Mouse (Mus musculus) limb, embryonic 12.5 days (tissue): ENCODE measurements around the gene Wdr95. TPM values are rescaled to one million over a fixed set of nuclear protein-coding genes. Genes with fewer than 3 reads are reported as not detected.

Experiments used
- ATAC-seq: fragments of 200-750 bp; cut with Nextera tagmentation; 2 replicates; pipeline ENCODE4 v1.8.0; 2017; ENCODE audit warnings: low read depth, moderate TSS enrichment; ENCODE audit not compliant: insufficient number of reproducible peaks, insufficient read depth, low FRiP score, low TSS enrichment
- H3K27ac ChIP-seq: fragments of 300-500 bp; sonication (generic); 2 replicates; pipeline ENCODE4 v1.5.1; 2016; ENCODE audit warnings: mild to moderate bottlenecking, moderate library complexity
- H3K27me3 ChIP-seq: fragments of 300-500 bp; sonication (generic); 2 replicates; pipeline ENCODE4 v1.6.1; 2016; ENCODE audit warnings: mild to moderate bottlenecking, moderate library complexity
- H3K36me3 ChIP-seq: fragments of 300-500 bp; sonication (generic); 2 replicates; pipeline ENCODE4 v1.6.1; 2016; ENCODE audit warnings: mild to moderate bottlenecking, moderate library complexity
- H3K4me1 ChIP-seq: fragments of 300-500 bp; sonication (generic); replicated peaks from 2 replicates; pipeline ENCODE4 v1.6.1; 2016
- H3K4me2 ChIP-seq: fragments of 300-500 bp; sonication (generic); 2 replicates; pipeline ENCODE4 v1.6.1; 2016; ENCODE audit warnings: mild to moderate bottlenecking, moderate library complexity
- H3K4me3 ChIP-seq: fragments of 300-500 bp; sonication (generic); replicated peaks from 2 replicates; pipeline ENCODE4 v1.5.1; 2016; ENCODE audit warnings: mild to moderate bottlenecking
- H3K9ac ChIP-seq: fragments of 300-500 bp; sonication (generic); replicated peaks from 2 replicates; pipeline ENCODE4 v1.6.1; 2016; ENCODE audit warnings: mild to moderate bottlenecking, moderate library complexity
- H3K9me3 ChIP-seq: fragments of 300-500 bp; sonication (generic); 2 replicates; pipeline ENCODE4 v1.6.1; 2016; ENCODE audit warnings: mild to moderate bottlenecking, moderate library complexity
- WGBS: fragments of 180-500 bp; shearing (Covaris S2); methylation state at CpG from one replicate; pipeline ENCODE4 v1.1.7; 2016; 5-methylcytosine and 5-hydroxymethylcytosine counted together
- polyA plus RNA-seq: library from polyadenylated mRNA; unstranded; fragments of >200 nt; fragmentation: Nextera tagmentation; extraction: Ambion mirVana; gene quantifications from 2 replicates; pipeline ENCODE4 v1.2.1, GENCODE M21; 2016

The Wdr95 gene
- polyA plus RNA-seq, 1 experiment from 2014 or later, result not detected

DNA sequence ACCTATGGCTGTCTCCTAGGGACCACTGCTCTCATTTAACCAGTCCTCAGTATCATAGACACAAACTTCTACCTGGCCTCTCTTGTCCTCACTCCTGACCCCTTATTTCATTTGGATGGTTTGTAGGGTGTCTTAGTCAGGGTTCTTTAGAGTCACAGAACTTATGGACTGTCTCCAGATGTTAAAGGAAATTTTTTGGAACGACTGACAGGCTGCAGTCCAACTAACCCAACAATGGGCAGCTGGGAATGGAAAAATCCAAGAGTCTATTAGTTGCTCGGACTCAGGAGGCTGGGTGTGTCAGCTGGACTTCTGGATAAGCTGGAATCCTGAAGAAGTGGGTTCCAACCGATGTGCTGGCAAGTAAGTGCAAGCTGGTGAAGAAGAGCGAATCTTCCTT is 10.6 kb downstream of the Wdr95 start:
- Histone ChIP-seq H3K4me3 (no peak overlapping the region), H3K27me3 (no peaks in the 10 kb centered on the region; the same call in 1 of the 2 replicates), H3K4me2 (no peak overlapping the region), H3K36me3 (no peaks in the 10 kb centered on the region), H3K9me3 (no peaks in the 10 kb centered on the region), H3K9ac (no peak overlapping the region), H3K4me1 (peaks cover 16% of the 10 kb centered on the region), H3K27ac (no peak overlapping the region)
- no peak for ATAC-seq
- WGBS, result 74% methylated on average over 4 of the region's 4 CpGs

DNA sequence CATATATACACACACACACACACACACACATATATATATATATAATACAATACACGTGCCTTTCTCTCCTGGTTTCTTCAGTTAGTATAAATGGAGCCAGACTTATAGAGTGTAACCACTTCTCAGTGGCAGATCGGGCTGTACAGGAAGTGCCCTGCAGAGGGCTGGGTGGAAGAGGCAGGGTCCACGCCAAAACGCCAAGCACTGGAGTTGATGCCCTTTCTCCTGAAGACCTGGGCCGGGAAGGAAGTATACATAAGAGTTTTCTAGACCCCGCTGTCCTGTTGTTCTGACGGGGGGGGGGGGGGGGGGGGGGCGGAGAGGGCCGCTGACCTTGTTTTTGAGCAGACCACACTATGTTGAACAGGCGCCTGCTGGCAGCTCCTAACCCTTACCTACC is 22.7 kb downstream of the Wdr95 start:
- Histone ChIP-seq H3K4me3 (no peak overlapping the region), H3K36me3 (no peaks in the 10 kb centered on the region), H3K27ac (no peak overlapping the region), H3K9ac (no peak overlapping the region), H3K9me3 (peaks cover 5% of the 10 kb centered on the region; the same call in 1 of the 2 replicates), H3K4me2 (no peak overlapping the region), H3K4me1 (no peaks in the 10 kb centered on the region), H3K27me3 (no peaks in the 10 kb centered on the region)
- ATAC-seq, result no peak
- WGBS, result 78% methylated on average over 5 of the region's 10 CpGs

DNA sequence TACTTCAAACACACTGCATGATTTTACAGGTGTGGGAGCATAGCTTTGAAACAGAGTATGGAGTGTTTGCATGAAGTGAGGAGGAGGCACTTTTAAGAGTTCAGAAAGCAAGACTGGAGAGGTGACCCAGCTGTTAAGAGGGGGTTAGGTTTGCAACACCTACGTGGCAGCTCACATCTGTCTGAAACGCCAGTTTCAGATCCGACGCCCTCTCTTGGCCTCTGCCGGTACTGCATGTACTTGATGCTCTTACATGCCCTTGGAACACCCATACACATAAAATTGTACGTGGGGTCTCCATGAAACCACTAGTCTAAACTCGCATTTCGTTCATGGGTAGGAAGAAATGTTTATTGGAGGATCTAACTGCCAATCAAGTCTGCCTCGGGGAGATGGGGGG is 24.3 kb downstream of the Wdr95 start:
- no peak overlapping the region for H3K4me3 ChIP-seq
- H3K27ac ChIP-seq, result no peak overlapping the region
- H3K36me3 ChIP-seq, result no peaks in the 10 kb centered on the region
- H3K4me1 ChIP-seq, result no peaks in the 10 kb centered on the region
- ATAC-seq, result no peak
- no peaks in the 10 kb centered on the region for H3K27me3 ChIP-seq
- H3K9me3 ChIP-seq, result peaks cover 5% of the 10 kb centered on the region; the same call in 1 of the 2 replicates
- H3K4me2 ChIP-seq, result no peak overlapping the region
- 48% methylated on average over 9 of the region's 9 CpGs for WGBS
- H3K9ac ChIP-seq, result no peak overlapping the region

DNA sequence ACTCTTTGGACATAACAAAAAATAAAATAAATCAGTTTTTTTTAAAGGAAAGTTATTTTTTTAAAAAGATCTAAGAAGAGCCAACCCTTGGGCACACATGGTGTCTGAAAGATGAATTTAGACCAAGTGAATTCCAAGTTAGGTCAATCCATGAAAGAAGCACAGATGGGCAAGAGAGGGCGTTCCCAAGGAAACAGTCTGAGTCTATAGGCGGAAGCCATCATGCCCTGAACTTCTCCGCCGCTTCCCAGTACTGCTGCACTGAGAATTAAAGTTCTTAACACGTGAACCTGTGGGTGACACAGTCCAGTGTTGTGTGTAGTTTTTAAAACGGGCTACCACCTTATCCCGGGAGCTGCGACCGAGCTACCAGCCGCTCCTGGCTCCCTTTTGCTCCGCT is 24.9 kb downstream of the Wdr95 start:
- H3K4me2 ChIP-seq, result no peak overlapping the region
- H3K4me3 ChIP-seq, result no peak overlapping the region
- H3K27me3 ChIP-seq, result no peaks in the 10 kb centered on the region
- WGBS, result 92% methylated on average over 11 of the region's 11 CpGs
- peaks cover 2% of the 10 kb centered on the region; the same call in 1 of the 2 replicates for H3K9me3 ChIP-seq
- H3K27ac ChIP-seq, result no peak overlapping the region
- no peak overlapping the region for H3K9ac ChIP-seq
- no peaks in the 10 kb centered on the region for H3K36me3 ChIP-seq
- H3K4me1 ChIP-seq, result no peaks in the 10 kb centered on the region
- ATAC-seq, result no peak

DNA sequence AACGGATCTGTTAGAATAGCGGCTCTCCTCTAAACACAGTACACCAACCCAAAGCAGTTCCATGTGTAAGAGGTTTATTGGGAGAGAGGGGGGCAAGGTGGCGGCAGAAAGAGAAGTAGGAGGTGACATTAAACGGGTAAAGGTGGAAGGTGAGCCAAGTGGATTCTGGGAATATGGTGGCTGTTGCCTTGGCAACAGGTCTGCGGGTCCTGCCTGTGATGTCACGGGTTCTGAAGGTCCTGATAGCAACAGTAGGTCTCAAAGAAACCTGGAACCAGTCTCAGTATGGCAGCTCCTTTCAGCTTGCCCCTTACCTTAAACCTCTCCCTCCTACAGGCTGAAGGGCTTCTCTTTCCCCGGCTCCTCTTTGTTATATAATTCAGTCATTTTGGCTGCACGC is 25.9 kb downstream of the Wdr95 start:
- WGBS, result 80% methylated on average over 8 of the region's 8 CpGs
- Histone ChIP-seq H3K4me3 (no peak overlapping the region), H3K36me3 (no peaks in the 10 kb centered on the region), H3K4me1 (no peaks in the 10 kb centered on the region), H3K27me3 (no peaks in the 10 kb centered on the region), H3K9me3 (no peaks in the 10 kb centered on the region), H3K9ac (no peak overlapping the region), H3K4me2 (no peak overlapping the region), H3K27ac (no peak overlapping the region)
- no peak for ATAC-seq

DNA sequence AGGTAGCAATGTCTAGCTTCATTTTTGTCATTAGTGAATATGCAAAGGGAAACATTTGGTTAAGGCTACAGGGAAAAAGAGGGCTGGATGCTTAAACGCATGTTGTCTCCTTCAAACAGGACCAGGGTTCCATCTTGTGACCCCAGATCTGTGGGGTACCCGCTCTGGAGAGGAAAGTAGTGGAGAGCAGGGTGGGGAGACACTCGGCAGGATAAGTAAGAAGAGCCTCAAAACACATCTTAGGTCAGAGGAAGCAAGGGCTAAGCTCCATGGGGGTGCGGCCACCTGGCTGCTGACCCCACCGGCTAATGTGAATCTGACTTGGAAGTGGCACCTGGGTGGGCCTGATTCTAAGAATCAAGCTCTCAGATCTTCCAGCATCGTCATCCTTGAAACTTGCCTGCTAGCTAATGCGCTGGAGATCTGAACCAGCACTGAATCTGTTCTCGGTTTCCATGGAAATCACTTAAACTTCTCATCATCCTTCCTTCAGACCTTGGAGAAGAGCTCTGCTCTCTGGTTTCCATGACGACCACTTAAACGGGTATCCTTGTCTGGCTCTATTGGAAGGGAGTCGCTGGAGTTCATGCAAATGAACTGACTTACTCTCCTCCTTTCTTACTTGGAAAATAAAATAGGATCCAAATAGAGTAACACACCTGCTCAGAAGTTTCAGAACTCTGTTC is 32.6 kb downstream of the Wdr95 start:
- no peak for ATAC-seq
- Histone ChIP-seq H3K4me2 (no peak overlapping the region), H3K36me3 (no peaks in the 10 kb centered on the region), H3K9me3 (no peaks in the 10 kb centered on the region), H3K4me3 (no peak overlapping the region), H3K4me1 (peaks cover 19% of the 10 kb centered on the region), H3K9ac (no peak overlapping the region), H3K27me3 (no peaks in the 10 kb centered on the region), H3K27ac (no peak overlapping the region)
- 57% methylated on average over 11 of the region's 11 CpGs for WGBS

DNA sequence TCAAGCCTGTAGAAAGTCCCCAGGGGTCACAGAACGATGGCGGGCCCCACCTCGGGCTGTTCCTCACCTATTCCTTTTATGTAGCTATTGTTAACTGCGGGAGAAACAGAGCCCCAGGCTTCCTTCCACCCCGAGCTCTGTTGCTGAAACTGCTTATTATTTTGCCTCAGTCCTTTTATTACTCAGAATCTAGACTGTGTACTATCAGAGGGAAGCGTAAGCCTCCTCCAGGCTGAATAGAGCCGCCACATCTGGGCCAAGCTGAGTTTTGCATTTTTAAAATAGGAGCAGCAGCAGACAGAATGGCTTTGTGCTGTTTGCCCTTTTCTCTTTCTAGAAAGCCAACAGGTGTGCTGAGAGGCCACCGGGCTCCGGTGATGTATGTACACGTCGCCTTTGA is 37.5 kb downstream of the Wdr95 start:
- 42% methylated on average over 11 of the region's 11 CpGs for WGBS
- Histone ChIP-seq H3K36me3 (no peaks in the 10 kb centered on the region), H3K27me3 (no peaks in the 10 kb centered on the region), H3K9me3 (no peaks in the 10 kb centered on the region), H3K27ac (peak overlapping the region; percentile 69), H3K9ac (no peak overlapping the region), H3K4me2 (no peak overlapping the region), H3K4me3 (no peak overlapping the region), H3K4me1 (peaks cover 30% of the 10 kb centered on the region)
- no peak for ATAC-seq

DNA sequence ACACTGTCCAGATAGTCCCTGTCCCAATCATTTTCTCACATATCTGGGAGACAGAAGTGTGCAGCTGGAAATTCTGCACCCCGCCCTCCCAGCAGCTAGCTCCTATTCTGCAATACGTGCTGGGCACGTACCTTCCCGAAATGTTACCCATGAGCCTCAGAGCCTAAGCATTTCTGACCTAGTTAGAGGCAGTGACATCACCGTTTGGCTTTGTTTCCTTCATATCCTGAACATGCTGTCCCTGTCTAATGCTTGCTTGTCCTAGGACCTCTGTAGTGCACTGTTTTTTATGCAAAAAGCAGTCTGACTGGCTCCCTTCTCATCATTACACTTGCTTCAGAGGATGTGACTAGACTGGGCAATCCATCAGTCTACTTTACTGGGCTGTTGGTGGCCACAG is 38.5 kb downstream of the Wdr95 start:
- H3K4me2 ChIP-seq, result no peak overlapping the region
- H3K36me3 ChIP-seq, result no peaks in the 10 kb centered on the region
- no peaks in the 10 kb centered on the region for H3K27me3 ChIP-seq
- peaks cover 30% of the 10 kb centered on the region for H3K4me1 ChIP-seq
- no peak overlapping the region for H3K27ac ChIP-seq
- no peaks in the 10 kb centered on the region for H3K9me3 ChIP-seq
- ATAC-seq, result 0 out of 2 replicates have a peak, but pooled peaks have one; percentile 3
- H3K9ac ChIP-seq, result no peak overlapping the region
- H3K4me3 ChIP-seq, result no peak overlapping the region
- 79% methylated on average over 5 of the region's 5 CpGs for WGBS

DNA sequence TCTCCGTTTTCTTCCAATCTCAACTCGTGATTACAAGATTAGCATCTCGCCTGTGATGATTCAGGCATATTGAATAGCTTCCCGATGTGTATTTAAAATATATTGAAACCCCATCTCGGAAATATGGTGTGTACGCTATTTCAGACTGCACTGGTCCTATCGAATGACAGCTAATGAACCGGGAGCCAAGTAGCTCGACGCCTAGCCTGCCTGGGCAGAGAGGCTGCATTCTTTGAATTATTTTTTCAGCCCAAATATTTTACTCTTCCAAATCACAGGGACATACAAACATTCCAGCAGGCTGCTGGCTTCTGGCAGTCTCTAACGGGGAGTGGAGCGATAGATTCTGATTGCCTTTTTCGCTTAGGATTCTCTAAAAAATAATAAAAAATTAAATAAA is 40.5 kb downstream of the Wdr95 start:
- Histone ChIP-seq H3K36me3 (no peaks in the 10 kb centered on the region), H3K4me2 (no peak overlapping the region), H3K27ac (no peak overlapping the region), H3K9me3 (no peaks in the 10 kb centered on the region), H3K27me3 (no peaks in the 10 kb centered on the region), H3K9ac (no peak overlapping the region), H3K4me1 (peaks cover 27% of the 10 kb centered on the region), H3K4me3 (no peak overlapping the region)
- no peak for ATAC-seq
- WGBS, result 79% methylated on average over 13 of the region's 13 CpGs

DNA sequence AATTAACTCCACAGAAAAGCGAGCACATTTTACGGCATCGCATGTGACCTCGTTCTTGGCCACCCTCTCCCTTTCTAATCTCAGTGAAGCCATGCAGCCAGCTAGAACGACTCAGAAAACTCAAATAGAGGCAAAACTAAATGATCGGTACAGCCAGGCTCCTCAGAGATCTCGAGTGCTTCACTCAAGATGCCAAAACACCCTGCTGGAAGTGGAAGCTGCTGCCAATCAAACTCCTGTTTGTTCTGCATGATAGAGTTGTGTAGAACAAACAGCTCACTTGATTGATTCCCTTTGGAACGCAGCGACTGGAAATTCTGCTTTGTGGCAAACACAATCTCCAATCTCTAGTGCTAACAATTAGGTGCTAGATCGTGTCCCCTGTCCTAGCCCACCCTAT is 48.5 kb downstream of the Wdr95 start:
- Histone ChIP-seq H3K27ac (no peak overlapping the region), H3K27me3 (no peaks in the 10 kb centered on the region; the same call in 1 of the 2 replicates), H3K4me3 (no peak overlapping the region), H3K36me3 (no peaks in the 10 kb centered on the region), H3K9me3 (no peaks in the 10 kb centered on the region), H3K4me1 (0 out of 2 replicates have a peak, but pooled peaks cover 4% of the 10 kb centered on the region), H3K4me2 (no peak overlapping the region), H3K9ac (no peak overlapping the region)
- WGBS, result 69% methylated on average over 10 of the region's 10 CpGs
- no peak for ATAC-seq

DNA sequence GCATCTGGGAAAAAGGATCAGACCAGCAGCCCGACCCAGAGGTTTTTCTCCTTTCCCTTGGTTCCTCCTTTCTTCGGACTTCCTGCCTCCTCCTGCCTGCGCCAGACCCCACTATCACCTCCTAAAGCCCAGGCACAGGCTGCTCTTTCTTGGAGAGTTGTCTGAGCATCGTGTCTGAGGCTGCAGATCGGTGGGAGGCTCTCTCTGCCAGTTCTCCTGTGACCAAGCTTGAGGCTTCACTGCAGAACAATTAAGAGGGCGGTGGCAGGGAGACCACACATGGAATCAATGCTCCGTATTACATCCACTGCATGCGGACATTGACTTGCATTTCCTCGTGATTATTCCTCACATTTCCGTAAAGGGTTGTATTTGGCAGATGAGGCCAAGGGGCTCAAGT is 49.0 kb downstream of the Wdr95 start:
- 35% methylated on average over 10 of the region's 10 CpGs for WGBS
- Histone ChIP-seq H3K36me3 (no peaks in the 10 kb centered on the region), H3K27ac (no peak overlapping the region), H3K4me2 (no peak overlapping the region), H3K27me3 (no peaks in the 10 kb centered on the region; the same call in 1 of the 2 replicates), H3K4me1 (0 out of 2 replicates have a peak, but pooled peaks cover 4% of the 10 kb centered on the region), H3K9ac (0 out of 2 replicates have a peak overlapping the region, but pooled peaks have one; percentile 23), H3K9me3 (no peaks in the 10 kb centered on the region), H3K4me3 (no peak overlapping the region)
- no peak for ATAC-seq
